Mouse (Mus musculus) left cerebral cortex, postnatal 10 days (tissue): ENCODE measurements around the gene Htra3. TPM values are rescaled to one million over a fixed set of nuclear protein-coding genes. Genes with fewer than 3 reads are reported as not detected.

Experiments used
- DNase-seq, 2 experiments: peaks; one replicate each; pipeline ENCODE4 v3.0.0; 2021 to 2022; ENCODE audit warnings: low spot score in 2 of 2, mixed read lengths in 1 of 2; ENCODE audit errors: extremely low spot score in 1 of 2
- intact Hi-C: fragments of 180-260 bp; cut with DNase I; formaldehyde crosslinking; loops from one replicate; pipeline ENCODE4 v1.15.1; 2025
- total RNA-seq, 2 experiments: library from RNA; stranded (reverse); gene quantifications; 2 replicates each; pipeline ENCODE4 v1.2.3; 2021

The Htra3 gene
- total RNA-seq, result 10 to 100 TPM; 14.0 to 14.9 TPM

DNA sequence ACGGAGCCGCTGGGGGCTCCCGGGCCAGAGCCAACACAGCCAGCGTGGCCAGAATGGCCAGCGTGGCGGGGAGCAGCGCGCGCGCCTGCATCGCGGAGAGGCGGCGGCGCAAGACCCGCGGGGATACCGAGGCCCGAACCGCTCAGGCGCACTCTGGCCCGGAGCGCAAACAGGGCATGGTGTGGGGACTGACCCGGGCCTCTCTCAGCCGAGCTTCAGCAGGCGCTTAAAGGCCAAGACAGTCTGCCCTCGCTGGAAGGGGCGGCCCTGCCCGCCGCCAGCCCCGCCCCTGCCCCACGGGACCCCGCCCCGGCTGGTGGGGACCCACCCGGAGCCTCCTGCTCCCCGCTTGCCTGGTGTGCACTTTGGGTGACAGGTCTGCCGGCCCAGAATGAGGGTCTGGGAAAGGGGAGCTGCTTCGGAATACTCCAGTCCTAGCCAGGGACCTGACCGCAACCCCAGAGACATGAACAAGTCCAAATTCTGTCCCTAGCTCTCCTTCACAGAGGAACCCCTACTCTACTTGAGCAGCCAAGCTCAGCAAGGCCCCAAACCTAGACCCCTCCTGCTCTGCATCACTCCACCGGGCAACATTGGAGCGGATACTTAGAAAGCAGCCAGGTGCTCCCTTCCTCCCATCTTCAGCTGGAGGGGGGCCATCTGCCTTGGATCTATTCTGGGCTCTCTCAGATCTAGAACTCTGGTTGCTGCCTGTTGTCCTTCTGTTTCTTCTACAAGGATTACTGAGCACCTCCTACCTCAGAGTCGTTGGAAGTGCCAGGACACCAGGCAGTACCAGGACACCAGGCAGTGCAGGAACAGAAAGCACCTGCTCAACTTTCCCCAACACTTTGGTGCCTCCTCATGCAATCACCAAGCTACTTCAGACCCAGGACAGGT is at the start of gene Htra3:
Htra3 (minus strand) TSS at position 527 of the 900 bp plus-strand sequence.
- intact Hi-C loops, result no loop called here
- DNase-seq, result peak in 1 of 2 experiments; percentile 66

DNA sequence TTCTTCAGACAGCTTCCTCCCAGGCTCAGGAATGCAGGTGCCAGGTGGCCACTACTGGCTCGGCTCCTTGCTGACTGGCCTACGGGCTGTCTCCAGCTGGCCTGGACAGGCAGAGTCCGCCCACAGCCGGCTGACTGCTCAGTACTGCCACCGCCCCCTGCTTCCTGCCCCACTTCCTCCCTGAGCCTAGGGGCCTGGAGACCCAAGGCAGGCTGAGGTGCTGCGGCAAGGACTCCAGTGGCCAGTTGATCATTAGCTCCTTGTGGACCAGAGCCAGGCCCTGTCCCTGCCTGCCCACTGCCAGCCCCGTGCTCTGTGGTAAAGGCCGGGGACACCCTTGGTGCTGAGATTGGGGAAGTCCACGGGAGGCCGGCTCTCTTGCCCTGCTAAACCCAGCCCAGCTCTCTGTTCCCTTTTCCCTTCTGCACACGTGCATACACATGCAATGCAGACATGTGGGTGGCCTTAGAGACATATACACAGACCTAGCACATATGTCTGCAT is 49.4 kb upstream of the Htra3 start:
- intact Hi-C loops, result no loop called here
- peak; percentile 43 to 89 for DNase-seq

DNA sequence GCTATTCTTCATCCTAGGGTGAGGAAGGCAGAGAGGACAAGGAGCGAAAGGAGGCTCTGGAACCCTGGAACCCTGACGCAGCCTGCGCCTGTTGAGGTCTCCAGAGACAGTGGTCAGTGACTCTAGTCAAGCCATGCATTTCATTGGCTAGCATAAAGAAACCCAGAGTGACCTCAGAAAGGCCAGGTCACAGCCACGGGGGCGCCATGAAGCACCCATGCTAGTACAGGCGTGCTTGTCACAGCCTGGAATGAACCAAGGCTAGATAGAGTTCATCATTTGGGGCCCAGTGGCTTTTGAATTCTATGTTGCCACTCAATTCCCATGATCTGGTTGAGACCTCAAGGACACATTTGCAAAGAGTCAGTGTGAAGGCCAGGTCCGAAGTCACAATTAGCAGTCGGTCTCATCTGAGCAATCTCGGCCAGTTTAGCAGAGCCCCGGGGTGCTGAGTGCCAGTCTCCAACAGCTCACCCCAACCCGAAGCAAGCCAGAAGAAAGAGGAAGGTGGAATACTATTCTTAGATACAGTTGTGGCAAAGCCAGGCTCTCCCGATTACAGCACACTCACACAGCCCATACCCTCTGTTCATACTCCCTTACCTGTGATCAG is 48.9 kb upstream of the Htra3 start:
- DNase-seq, result no peak
- intact Hi-C loops, result no loop called here

DNA sequence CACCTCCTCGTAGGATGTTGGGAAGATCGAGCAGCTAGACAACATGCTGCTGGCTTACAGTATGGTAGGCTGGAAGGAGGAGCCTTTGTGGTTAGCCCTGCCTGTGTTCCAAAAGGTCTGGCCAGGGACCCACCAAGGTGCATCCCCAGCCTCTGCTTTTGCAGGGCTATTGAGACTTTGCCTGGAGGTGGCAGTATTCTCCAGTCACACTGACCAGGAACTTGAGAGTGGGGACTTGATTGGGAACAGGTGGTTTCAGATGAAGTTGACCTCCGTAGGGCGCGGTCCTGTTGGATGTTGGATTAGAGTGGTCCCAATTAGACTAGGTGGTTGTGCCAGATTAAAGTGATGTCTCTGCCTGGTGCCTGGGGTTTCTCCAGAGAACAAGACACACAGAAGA is 47.9 kb upstream of the Htra3 start:
- DNase-seq, result no peak
- intact Hi-C loops, result no loop called here

DNA sequence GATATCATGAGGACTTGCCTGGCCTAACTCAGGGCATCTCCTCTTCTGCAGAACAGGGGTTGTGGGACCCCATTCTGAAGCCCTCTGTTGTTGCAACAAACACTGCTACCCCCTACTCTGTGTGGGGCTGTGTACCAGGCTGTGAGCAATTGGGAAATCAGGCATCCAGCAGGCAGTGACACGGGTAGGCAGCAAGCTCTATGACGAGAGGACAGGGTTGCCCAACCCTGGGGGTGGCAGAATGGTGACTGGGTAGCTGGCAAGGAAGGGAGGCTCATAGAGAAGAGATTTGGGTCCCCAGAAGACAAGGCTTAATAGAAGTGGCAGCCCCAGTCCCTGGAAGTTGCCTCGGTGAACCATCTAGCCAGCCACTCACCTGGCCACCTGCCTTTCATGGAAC is 46.3 kb upstream of the Htra3 start:
- intact Hi-C loops, result no loop called here
- no peak for DNase-seq

DNA sequence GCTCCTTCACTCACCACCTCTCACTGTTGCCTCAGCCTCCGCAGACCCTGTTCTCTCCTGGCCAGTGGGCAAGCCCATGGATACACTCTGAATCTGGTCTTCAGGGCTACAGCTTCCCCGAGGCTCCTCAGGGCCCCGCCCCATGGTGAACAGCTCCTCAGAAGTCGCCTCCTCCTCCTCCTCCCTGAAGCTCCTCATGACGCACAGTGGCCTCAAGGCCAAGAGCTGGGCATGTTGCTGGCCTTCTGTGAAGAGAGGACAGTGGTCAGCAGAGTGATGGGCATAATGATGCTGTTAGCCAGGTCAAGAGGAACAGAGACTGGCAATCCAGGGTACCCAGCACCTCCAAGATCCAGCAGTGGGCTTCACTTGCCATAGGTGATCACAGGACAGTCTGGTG is 44.3 kb upstream of the Htra3 start:
- no peak for DNase-seq
- intact Hi-C loops, result no loop called here

DNA sequence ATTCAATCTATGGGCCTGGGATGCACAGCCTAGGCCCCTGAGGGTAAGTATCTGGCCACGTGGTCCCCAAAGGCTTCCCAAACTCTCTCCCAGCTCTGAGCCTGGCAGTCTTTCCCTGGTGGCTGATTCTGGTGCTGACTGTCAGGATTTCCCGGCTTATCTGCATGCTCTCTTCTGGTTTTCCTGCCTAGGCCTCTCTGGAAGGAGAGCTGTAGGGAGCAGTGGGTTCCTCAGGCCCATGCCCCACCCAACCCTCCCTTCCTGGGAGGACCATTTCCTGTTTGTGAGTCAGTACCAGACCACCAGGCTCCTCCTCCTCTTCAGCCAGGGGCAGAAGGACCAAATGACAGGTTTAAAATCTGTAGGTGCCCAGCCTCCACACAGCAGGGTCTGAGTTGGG is 43.1 kb upstream of the Htra3 start:
- DNase-seq, result no peak
- intact Hi-C loops, result no loop called here

DNA sequence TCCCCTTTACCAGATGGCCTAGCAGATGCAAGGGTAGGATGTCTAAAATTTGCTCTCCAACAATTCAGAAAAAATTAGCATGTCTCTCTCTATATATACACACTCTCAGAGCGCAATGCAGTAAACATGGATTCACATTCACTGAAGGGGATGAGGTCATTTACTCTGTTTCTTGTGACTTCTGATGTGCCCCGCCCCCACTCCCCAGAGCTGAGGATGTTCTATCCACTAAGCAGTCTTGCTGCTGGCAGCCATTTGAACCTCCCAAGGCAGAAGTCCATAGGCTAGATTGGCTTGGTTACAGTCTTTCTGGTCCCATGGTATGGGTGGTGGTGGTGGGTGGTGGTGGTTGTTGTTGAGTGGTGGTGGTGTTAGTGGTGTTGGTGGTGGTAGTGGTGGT is 42.4 kb upstream of the Htra3 start:
- no peak for DNase-seq
- intact Hi-C loops, result no loop called here

DNA sequence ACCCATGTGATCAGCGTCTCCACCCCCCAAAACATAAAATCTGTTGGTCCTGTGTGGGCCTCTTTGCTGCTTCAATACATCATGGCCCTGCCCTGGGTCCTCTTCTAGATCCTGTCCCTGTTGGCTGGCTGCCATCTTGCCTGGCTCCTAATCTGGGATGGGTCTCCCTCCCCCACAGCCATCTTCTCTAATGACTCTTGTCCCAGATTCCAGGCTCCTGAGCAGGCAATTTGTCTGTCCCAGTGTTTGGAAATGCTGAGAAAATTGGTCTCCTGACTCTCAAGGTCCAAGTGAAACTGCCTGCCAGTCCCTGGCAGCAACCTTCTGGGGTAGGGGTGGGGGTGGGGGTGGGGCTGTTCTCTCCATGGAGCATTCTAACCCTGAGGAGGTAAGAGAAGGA is 40.3 kb upstream of the Htra3 start:
- intact Hi-C loops, result no loop called here
- peak in 1 of 2 experiments; percentile 57 for DNase-seq

DNA sequence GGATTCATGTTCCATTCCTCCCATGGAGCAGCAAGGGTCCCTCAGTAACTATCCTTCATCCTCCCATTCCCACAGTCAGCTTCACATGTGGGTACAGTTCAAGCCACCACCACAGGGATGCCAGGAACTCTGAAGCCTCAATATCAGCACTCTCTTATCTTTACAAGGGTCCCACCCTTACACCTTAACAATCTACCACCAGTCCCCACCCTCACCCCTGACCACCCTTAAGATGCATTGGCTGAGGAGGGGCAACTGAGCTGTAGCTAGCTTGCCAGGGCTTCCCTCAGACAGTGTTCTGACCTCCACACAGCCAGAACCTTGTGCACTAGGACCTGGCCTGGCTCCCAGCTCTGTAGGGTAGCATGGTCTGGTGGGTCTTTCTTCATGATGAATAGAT is 39.8 kb upstream of the Htra3 start:
- intact Hi-C loops, result no loop called here

DNA sequence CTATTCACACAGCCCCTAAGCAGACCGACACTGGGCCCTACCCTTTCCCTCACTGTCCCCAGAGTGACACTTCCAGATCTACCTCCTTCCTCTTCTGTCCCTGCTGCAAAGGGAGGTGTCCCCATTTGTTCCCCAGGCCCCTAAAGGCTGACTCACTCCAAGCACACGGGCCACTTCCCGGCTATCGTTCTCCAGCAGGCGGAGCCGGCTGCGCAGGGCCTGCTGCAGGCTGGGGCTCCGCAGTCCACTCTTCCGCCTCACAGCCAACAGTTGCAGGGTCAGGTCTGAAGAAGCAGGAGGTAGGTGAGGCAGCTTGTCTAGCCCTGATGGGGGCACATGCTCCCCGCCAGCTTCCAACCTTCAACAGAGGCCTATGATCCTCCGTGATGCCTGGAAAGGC is 39.2 kb upstream of the Htra3 start:
- intact Hi-C loops, result no loop called here
- no peak for DNase-seq

More for the DNA sequence above, 39.8 kb upstream of the Htra3 start:
- DNase-seq, result no peak

DNA sequence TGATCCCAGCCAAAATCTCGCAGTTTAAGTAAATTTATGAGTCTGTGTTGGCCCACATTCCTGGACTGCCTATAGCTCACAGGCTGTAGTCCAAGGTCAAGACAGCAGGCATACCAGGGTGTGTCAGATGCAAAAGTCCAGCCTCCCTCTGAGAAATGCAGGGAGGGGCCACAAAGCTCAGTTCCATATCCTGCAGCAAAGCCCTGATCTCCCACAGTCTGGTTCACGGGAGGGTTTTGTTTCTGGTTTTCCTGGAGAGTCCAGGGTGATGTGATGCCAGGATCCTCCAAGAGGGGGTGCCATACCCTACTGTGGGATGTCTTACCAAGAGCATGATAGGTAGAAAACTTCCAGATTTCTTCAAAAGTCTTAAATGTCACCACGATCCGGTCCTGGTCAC is 38.4 kb upstream of the Htra3 start:
- intact Hi-C loops, result no loop called here
- DNase-seq, result peak in 1 of 2 experiments; percentile 69

DNA sequence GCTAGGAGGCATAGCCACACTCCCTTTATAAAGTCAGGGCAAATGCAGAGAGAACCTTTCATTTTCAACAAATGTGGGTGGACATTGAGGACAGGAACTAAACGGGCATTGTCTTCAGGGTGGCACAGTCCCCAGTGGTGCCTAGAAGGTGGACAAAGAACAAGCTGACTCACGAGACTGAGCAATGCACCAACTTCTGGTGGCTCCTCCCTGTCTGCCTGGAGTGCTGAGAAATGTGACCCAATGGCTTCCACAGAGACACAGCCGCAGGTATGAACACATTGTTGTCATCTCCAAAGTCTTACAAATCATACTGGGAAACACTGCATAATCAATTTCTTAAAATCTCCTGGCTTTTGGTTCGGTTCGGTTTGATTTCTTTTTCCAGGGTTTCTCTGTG is 37.9 kb upstream of the Htra3 start:
- no peak for DNase-seq
- intact Hi-C loops, result no loop called here

DNA sequence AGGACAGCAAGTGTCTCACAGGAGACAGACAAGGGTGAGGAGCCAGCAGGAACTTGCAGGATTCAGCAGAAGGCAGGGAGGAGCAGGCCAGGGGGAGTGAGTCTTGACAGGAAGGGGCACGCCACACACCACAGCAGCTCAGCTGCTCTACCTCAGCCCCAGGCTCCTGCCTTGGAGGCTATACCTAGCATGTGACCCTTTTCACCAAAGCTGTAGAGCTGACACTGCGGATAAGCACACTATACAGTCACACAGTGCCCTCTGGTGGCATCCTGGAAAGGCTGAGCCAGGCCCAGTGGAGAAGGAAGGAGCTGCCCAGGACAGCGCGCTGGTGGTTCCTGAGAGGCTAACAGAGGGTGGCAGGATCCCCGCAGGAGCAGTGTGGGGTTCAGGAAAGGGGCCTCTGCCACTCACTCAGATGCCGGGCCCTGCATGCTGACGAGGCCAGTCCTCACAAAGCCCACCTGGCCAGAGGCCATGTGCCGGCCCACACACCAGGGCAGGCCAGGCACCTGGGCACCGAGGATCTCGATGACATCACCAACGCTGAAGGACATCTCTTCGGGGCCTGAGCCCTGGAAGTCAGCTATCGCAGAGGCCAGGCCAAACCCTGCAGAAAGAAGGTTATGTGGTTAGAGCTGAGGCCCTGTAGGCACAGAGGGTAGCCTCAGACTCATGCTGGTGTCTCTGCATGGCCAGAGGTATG is 34.2 kb upstream of the Htra3 start:
- peak; percentile 63 to 80 for DNase-seq
- intact Hi-C loops, result loop anchor here (2.0 to 5.0 kb wide), 2 partner anchors 119 to 192 kb away; no protein-coding TSS in a partner anchor

DNA sequence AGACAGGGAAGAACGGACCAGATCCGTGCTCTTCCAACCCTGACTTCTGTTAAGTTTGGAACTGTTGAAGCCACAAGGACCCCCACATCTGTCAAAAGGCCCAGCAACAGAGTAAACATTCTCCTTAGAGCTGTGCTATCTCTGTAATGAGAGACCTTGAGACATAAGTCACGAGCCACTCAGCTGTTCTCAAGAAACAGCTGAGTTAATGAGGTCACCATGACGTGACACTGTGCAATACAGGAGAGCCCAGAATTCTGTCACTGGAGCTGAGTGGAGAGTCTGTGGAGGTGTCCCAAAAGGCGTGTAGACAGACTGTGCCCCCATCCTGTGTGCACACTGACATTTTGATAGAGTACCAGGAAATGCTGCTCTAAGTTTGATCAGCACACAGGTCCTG is 32.9 kb upstream of the Htra3 start:
- intact Hi-C loops, result loop anchor here (5.0 kb wide), 1 partner anchor 190 kb away; no protein-coding TSS in a partner anchor
- DNase-seq, result no peak

DNA sequence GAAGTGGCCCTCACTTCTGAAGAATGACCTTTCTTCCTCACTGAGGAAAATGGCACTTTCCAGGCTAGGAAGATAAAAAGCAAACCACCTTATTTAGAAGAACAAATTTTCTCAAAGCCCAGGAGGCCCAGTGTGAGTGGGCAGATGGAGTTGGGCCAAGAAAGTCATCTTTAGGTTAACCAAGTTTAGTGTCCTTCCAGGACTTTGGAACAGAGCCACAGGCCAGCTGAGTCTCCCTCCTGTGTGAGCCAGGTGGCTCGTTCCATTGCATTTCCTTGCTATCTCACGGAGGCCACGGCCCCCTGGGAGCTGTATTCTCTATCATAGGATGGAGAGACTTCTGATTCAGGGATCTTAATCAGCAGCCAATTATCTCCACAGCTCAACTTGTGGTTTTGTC is 31.3 kb upstream of the Htra3 start:
- DNase-seq, result no peak
- intact Hi-C loops, result loop anchor here (5.0 kb wide), 1 partner anchor 189 kb away; no protein-coding TSS in a partner anchor

DNA sequence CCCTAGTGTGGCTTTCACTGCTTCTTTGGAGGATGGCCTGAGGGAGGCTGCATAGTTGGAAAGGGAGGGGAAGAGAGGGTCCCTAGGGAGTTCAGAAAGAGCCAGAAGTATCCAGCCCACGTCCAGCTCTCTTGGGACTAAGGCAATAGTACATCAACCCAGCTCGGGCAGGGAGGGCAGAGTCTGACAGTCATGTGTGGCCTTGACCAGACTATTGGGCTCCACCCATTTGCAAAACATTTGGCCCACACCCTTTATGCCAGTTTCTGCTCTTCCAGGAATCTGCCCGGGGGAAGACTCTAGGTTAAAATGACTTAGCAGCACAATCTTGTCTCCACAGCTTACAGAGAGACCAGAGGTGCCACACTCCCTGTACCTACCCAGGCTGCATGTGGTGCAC is 30.9 kb upstream of the Htra3 start:
- DNase-seq, result no peak
- intact Hi-C loops, result loop anchor here (5.0 kb wide), 1 partner anchor 188 kb away; no protein-coding TSS in a partner anchor

DNA sequence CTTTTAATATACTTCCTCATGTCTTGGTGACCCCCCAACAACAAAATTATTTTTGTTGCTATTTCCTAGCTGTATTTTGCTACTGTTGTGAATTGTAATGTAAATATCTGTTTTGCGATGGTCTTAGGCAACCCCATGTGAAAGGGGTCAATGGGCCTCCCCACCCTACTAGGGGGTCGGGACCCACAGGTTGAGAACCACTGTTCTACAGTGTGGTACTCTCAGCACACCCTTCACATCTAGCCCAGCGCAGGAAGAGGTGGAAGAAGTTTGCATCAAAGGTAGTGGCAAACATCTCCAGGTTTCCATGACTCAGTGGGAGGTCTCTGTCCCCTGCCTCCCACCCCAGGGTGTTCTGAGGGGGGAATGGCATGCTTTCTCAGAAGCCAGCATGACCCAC is 25.8 kb upstream of the Htra3 start:
- no peak for DNase-seq
- intact Hi-C loops, result no loop called here

DNA sequence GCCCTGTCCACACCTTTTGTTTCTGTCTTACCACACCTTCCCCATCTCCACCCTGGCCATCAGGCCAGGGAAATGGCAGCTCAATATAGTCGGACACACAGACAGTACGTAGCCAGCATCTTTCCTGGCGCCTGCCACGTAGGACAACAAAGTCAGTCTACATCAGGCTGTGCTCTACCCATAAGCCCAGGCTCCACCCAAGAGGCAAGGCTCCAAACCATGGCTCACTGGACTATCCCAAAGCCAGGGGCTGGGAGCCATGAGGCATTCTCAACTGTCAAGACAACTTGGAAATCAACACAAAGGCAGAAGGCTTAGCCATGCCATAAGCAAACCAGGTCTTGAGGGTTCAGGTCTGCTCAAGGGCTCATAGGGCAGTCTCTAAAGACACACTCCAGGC is 24.2 kb upstream of the Htra3 start:
- intact Hi-C loops, result no loop called here
- DNase-seq, result no peak
